Mouse (Mus musculus): Measurements from ENCODE around the gene Mzf1. TPM values are rescaled to one million over a fixed set of nuclear protein-coding genes. Genes with fewer than 3 reads are reported as not detected.
A peak's percentile ranks its signal among the peaks of the same experiment; 100 is the strongest.

Mzf1 gene
- polyA plus RNA-seq, 2 experiments = 2.5 to 5.3 TPM

- no peaks in the 10 kb centered on the region for H3K27me3 ChIP-seq (ENCODE audit: control insufficient read depth, insufficient read depth, low read length)
- no peak for DNase-seq (ENCODE audit: low spot score)
- H3K27ac ChIP-seq (replicated peaks; ENCODE audit: low read depth, low read length) = peak overlapping the region; percentile 61; the same call in 1 of the 2 replicates
- WGBS = 88% methylated on average over 17 of the region's 17 CpGs
- peak overlapping the region; percentile 92 for H3K4me2 ChIP-seq (replicated peaks; ENCODE audit: low read depth, low read length, severe bottlenecking)
- H3K9ac ChIP-seq (ENCODE audit: low read depth, low read length, severe bottlenecking) = peak overlapping the region; percentile 80; the same call in 1 of the 2 replicates
- peaks cover 19% of the 10 kb centered on the region for H3K4me1 ChIP-seq (ENCODE audit: control insufficient read depth, insufficient read depth, low read length)
- no peaks in the 10 kb centered on the region for H3K9me3 ChIP-seq (ENCODE audit: control insufficient read depth, low read length)
- H3K4me3 ChIP-seq (replicated peaks; ENCODE audit: low read length) = peak overlapping the region; percentile 59; the same call in 1 of the 2 replicates
- no peak for ATAC-seq (ENCODE audit: low FRiP score, low read depth)
- peaks cover 53% of the 10 kb centered on the region for H3K36me3 ChIP-seq (ENCODE audit: control insufficient read depth, insufficient read depth, low read length)
- TF ChIP-seq POLR2A (IDR thresholded peaks at IDR 0.05; ENCODE audit: borderline replicate concordance, extremely low read depth, insufficient read depth, insufficient read length) = no peak
Measured at GRCm38 (mm10) chr7:13035211-13035855, 19.2 kb downstream of the Mzf1 start.

GRCm38 (mm10) chr7:13034148-13034977 is 20.2 kb downstream of the Mzf1 start, which contains the start of gene Chmp2a:
Gene Chmp2a, minus strand, starts transcription at chr7:13034807.
- no peaks in the 10 kb centered on the region for H3K9me3 ChIP-seq (ENCODE audit: control insufficient read depth, low read length)
- H3K36me3 ChIP-seq (ENCODE audit: control insufficient read depth, insufficient read depth, low read length) = peaks cover 62% of the 10 kb centered on the region
- peak within 1 kb of the TSS; percentile 92 for H3K4me2 ChIP-seq (replicated peaks; ENCODE audit: low read depth, low read length, severe bottlenecking)
- peak within 1 kb of the TSS; percentile 80 for H3K9ac ChIP-seq (ENCODE audit: low read depth, low read length, severe bottlenecking)
- H3K4me3 ChIP-seq (replicated peaks; ENCODE audit: low read length) = peak within 1 kb of the TSS; percentile 59
- TF ChIP-seq POLR2A (IDR thresholded peaks at IDR 0.05; ENCODE audit: borderline replicate concordance, extremely low read depth, insufficient read depth, insufficient read length) = peak; percentile 59; the same call in 1 of the 2 replicates
- H3K27ac ChIP-seq (replicated peaks; ENCODE audit: low read depth, low read length) = peak within 1 kb of the TSS; percentile 87
- DNase-seq (ENCODE audit: low spot score) (peak; percentile 98), ATAC-seq (ENCODE audit: low FRiP score, low read depth) (peak; percentile 81)
- under 1% methylated on average over 42 of the region's 45 CpGs for WGBS
- H3K4me1 ChIP-seq (ENCODE audit: control insufficient read depth, insufficient read depth, low read length) = peaks cover 19% of the 10 kb centered on the region
- H3K27me3 ChIP-seq (ENCODE audit: control insufficient read depth, insufficient read depth, low read length) = no peaks in the 10 kb centered on the region

GRCm38 (mm10) chr7:13033451-13034147 is 21.0 kb downstream of the Mzf1 start:
- no peaks in the 10 kb centered on the region for H3K27me3 ChIP-seq (ENCODE audit: control insufficient read depth, insufficient read depth, low read length)
- ATAC-seq (ENCODE audit: low FRiP score, low read depth) = no peak

GRCm38 (mm10) chr7:13032541-13032940 is 22.0 kb downstream of the Mzf1 start:
- H3K9ac ChIP-seq (ENCODE audit: low read depth, low read length, severe bottlenecking) = no peak overlapping the region
- no peak for TF ChIP-seq POLR2A (IDR thresholded peaks at IDR 0.05; ENCODE audit: borderline replicate concordance, extremely low read depth, insufficient read depth, insufficient read length)
- peaks cover 81% of the 10 kb centered on the region for H3K36me3 ChIP-seq (ENCODE audit: control insufficient read depth, insufficient read depth, low read length)
- WGBS = 93% methylated on average over 7 of the region's 7 CpGs
- no peaks in the 10 kb centered on the region for H3K9me3 ChIP-seq (ENCODE audit: control insufficient read depth, low read length)
- H3K4me1 ChIP-seq (ENCODE audit: control insufficient read depth, insufficient read depth, low read length) = peaks cover 15% of the 10 kb centered on the region
- H3K4me3 ChIP-seq (replicated peaks; ENCODE audit: low read length) = no peak overlapping the region
- no peak overlapping the region for H3K27ac ChIP-seq (replicated peaks; ENCODE audit: low read depth, low read length)
- ATAC-seq (ENCODE audit: low FRiP score, low read depth) (no peak), DNase-seq (ENCODE audit: low spot score) (no peak)
- H3K27me3 ChIP-seq (ENCODE audit: control insufficient read depth, insufficient read depth, low read length) = no peaks in the 10 kb centered on the region
- no peak overlapping the region for H3K4me2 ChIP-seq (replicated peaks; ENCODE audit: low read depth, low read length, severe bottlenecking)

More at GRCm38 (mm10) chr7:13033451-13034147, 21.0 kb downstream of the Mzf1 start:
- H3K4me3 ChIP-seq (replicated peaks; ENCODE audit: low read length) = peak overlapping the region; percentile 59
- no peaks in the 10 kb centered on the region for H3K9me3 ChIP-seq (ENCODE audit: control insufficient read depth, low read length)
- TF ChIP-seq POLR2A (IDR thresholded peaks at IDR 0.05; ENCODE audit: borderline replicate concordance, extremely low read depth, insufficient read depth, insufficient read length) = no peak
- H3K4me1 ChIP-seq (ENCODE audit: control insufficient read depth, insufficient read depth, low read length) = peaks cover 15% of the 10 kb centered on the region
- peak overlapping the region; percentile 87 for H3K27ac ChIP-seq (replicated peaks; ENCODE audit: low read depth, low read length)
- H3K36me3 ChIP-seq (ENCODE audit: control insufficient read depth, insufficient read depth, low read length) = peaks cover 70% of the 10 kb centered on the region
- DNase-seq (ENCODE audit: low spot score) = no peak
- H3K9ac ChIP-seq (ENCODE audit: low read depth, low read length, severe bottlenecking) = peak overlapping the region; percentile 80
- H3K4me2 ChIP-seq (replicated peaks; ENCODE audit: low read depth, low read length, severe bottlenecking) = peak overlapping the region; percentile 92
- 47% methylated on average over 13 of the region's 13 CpGs for WGBS

GRCm38 (mm10) chr7:13031983-13032382 is 22.6 kb downstream of the Mzf1 start:
- peaks cover 86% of the 10 kb centered on the region for H3K36me3 ChIP-seq (ENCODE audit: control insufficient read depth, insufficient read depth, low read length)
- no peak for DNase-seq (ENCODE audit: low spot score)
- H3K27ac ChIP-seq (replicated peaks; ENCODE audit: low read depth, low read length) = no peak overlapping the region
- no peak for ATAC-seq (ENCODE audit: low FRiP score, low read depth)
- H3K4me2 ChIP-seq (replicated peaks; ENCODE audit: low read depth, low read length, severe bottlenecking) = no peak overlapping the region
- no peaks in the 10 kb centered on the region for H3K9me3 ChIP-seq (ENCODE audit: control insufficient read depth, low read length)
- WGBS = 85% methylated on average over 2 of the region's 2 CpGs
- H3K9ac ChIP-seq (ENCODE audit: low read depth, low read length, severe bottlenecking) = no peak overlapping the region
- TF ChIP-seq POLR2A (IDR thresholded peaks at IDR 0.05; ENCODE audit: borderline replicate concordance, extremely low read depth, insufficient read depth, insufficient read length) = no peak
- H3K4me1 ChIP-seq (ENCODE audit: control insufficient read depth, insufficient read depth, low read length) = peaks cover 16% of the 10 kb centered on the region
- no peak overlapping the region for H3K4me3 ChIP-seq (replicated peaks; ENCODE audit: low read length)
- no peaks in the 10 kb centered on the region for H3K27me3 ChIP-seq (ENCODE audit: control insufficient read depth, insufficient read depth, low read length)

Measured in limb, embryonic 14.5 days (tissue).